ENCODE assay signal across 8 mouse cellular contexts in the genomic region with DNA sequence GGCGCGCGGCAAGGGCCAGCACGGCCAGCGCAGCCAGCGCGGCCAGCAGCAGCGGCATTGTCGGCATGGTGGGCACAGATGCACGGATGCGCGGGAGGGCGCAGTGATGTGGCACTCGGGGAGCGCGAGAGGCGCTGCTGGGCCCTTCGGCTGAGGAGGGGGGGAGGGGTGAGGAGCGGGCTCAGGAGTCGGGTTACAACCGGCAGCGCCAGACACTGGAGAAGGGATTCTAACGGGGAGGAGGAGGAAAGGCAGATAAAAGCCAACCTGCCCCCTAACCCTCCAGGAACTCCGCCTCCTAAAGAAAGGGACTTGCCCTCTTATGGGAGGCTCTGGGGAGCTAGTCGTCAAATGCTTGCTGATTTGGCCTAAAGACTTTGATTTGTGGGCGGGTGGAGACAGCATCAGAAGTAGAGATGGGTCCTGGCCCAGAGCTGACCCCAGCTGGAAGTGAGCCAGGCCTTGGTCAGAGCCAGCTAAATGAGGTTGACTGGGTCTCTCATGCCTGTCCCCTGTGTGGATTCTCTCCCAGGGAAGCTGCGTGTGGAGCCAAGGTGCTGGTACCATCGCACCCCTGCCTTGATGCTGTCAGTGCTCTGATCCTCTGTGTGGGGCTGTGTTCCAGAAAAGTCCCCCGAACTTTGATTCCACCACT. TPM values are rescaled to one million over a fixed set of nuclear protein-coding genes. Genes with fewer than 3 reads are reported as not detected.
DNase-seq lines count a peak whose midpoint lies in the region; ATAC-seq and TF ChIP-seq lines count a peak whose summit lies in the region.

A gene (minus strand): TSS at position 230 of the 655 bp plus-strand sequence.

- peak within 1 kb of the TSS; percentile 40 for H3K4me3 ChIP-seq in intestine, embryonic 16.5 days (ENCODE audit: low read length)
- peak within 1 kb of the TSS; percentile 22 for H3K4me3 ChIP-seq in midbrain, postnatal 0 days (ENCODE audit: low read depth, low read length)

- ATAC-seq in intestine, embryonic 16.5 days = peak; percentile 79
- ATAC-seq in midbrain, postnatal 0 days (ENCODE audit: low FRiP score) = peak; percentile 61; the same call in 1 of the 2 replicates

- WGBS in intestine, embryonic 16.5 days = 3% methylated on average over 29 of the region's 29 CpGs
- WGBS in midbrain, postnatal 0 days = 2% methylated on average over 29 of the region's 29 CpGs

- peaks cover 18% of the 10 kb centered on the region for H3K27me3 ChIP-seq in intestine, embryonic 16.5 days (replicated peaks; ENCODE audit: control insufficient read depth, insufficient read depth, low read length)
- H3K27me3 ChIP-seq in midbrain, postnatal 0 days (ENCODE audit: insufficient read depth, low read length) = peaks cover 28% of the 10 kb centered on the region

- H3K4me2 ChIP-seq in intestine, embryonic 16.5 days (ENCODE audit: low read depth, low read length) = peak within 1 kb of the TSS; percentile 55
- H3K4me2 ChIP-seq in midbrain, postnatal 0 days (ENCODE audit: low read depth, low read length, poor library complexity, severe bottlenecking) = peak within 1 kb of the TSS; percentile 53

- no peaks in the 10 kb centered on the region for H3K9me3 ChIP-seq in intestine, embryonic 16.5 days (ENCODE audit: control insufficient read depth, low read length)
- H3K9me3 ChIP-seq in midbrain, postnatal 0 days (ENCODE audit: low read length) = no peaks in the 10 kb centered on the region

- no peaks in the 10 kb centered on the region for H3K4me1 ChIP-seq in intestine, embryonic 16.5 days (ENCODE audit: control insufficient read depth, insufficient read depth, low read length)
- no peaks in the 10 kb centered on the region for H3K4me1 ChIP-seq in midbrain, postnatal 0 days (ENCODE audit: insufficient read depth, low read length)

- peak within 1 kb of the TSS; percentile 63 for H3K9ac ChIP-seq in intestine, embryonic 16.5 days (ENCODE audit: low read depth, low read length)
- 0 out of 2 replicates have a peak within 1 kb of the TSS, but pooled peaks have one; percentile 39 for H3K9ac ChIP-seq in midbrain, postnatal 0 days (replicated peaks; ENCODE audit: low read length, poor library complexity, severe bottlenecking)

- peak within 1 kb of the TSS; percentile 13; the same call in 1 of the 2 replicates for H3K27ac ChIP-seq in intestine, embryonic 16.5 days (ENCODE audit: low read length)
- no peak within 1 kb of the TSS for H3K27ac ChIP-seq in midbrain, postnatal 0 days (ENCODE audit: low read depth, low read length)

- peak; percentile 42 for TF ChIP-seq CTCF in midbrain, postnatal 0 days (IDR thresholded peaks at IDR 0.05)

- H3K36me3 ChIP-seq in intestine, embryonic 16.5 days (ENCODE audit: control insufficient read depth, insufficient read depth, low read length) = no peaks in the 10 kb centered on the region
- H3K36me3 ChIP-seq in midbrain, postnatal 0 days (ENCODE audit: insufficient read depth, low read length) = no peaks in the 10 kb centered on the region

- intact Hi-C loops in left cerebral cortex, postnatal 36 days (cut with DNase I) = loop anchor here (2.0 kb wide), 1 partner anchor 37 kb away; no protein-coding TSS in a partner anchor

- peak; percentile 75 for DNase-seq in adrenal gland, postnatal 14 days
- no peak for DNase-seq in adrenal gland, adult 8-10 months
- DNase-seq in urinary bladder, postnatal 14 days (ENCODE audit: low spot score) = peak; percentile 65
- DNase-seq in urinary bladder, adult 18-20 months (ENCODE audit: low spot score in 2 of 2) = no peak
- peak; percentile 56 for DNase-seq in midbrain, postnatal 0 days (ENCODE audit: low spot score)
- DNase-seq in layer of hippocampus, adult 8-10 months (ENCODE audit: low spot score in 2 of 2) = no peak
- DNase-seq in left cerebral cortex, postnatal 36 days (ENCODE audit: low spot score in 2 of 2) = no peak

RNA-seq across cellular contexts. Expression of the gene that starts here (rescaled TPM):
- 4.6 and 5.3 TPM in 2 replicates for total RNA-seq in adrenal gland, postnatal 14 days (2021)
- 1 to 10 TPM in 1 of 4 experiments, under 1 TPM in 2, not detected in 1; 0.67 to 2.2 (median 0.91) TPM for total RNA-seq in adrenal gland, adult 8-10 months (2022)
- 13.6 and 14.0 TPM in 2 replicates for polyA plus RNA-seq in intestine, embryonic 16.5 days (2015; fragmentation: Nextera tagmentation; extraction: Ambion mirVana)
- total RNA-seq in midbrain, postnatal 0 days (2014; rRNA removed) = 8.9 and 19.2 TPM in 2 replicates
- polyA plus RNA-seq in midbrain, postnatal 0 days (2015; fragmentation: Nextera tagmentation; extraction: Ambion mirVana) = 1.7 and 2.3 TPM in 2 replicates
- under 1 TPM in 1 of 4 experiments, not detected in 3; 0.47 TPM for total RNA-seq in layer of hippocampus, adult 8-10 months (2022)
- total RNA-seq in left cerebral cortex, postnatal 36 days (2021) = under 1 TPM; 0.22 to 0.45 TPM

Comparison
In these comparisons a context has a peak if more than half of its experiments do, and no peak if none do; other contexts are left out.
1. DNase-seq: peak in adrenal gland, postnatal 14 days (single experiment), urinary bladder, postnatal 14 days (single experiment) and midbrain, postnatal 0 days (single experiment); none in adrenal gland, adult 8-10 months (single experiment), urinary bladder, adult 18-20 months (0 of 2), layer of hippocampus, adult 8-10 months (0 of 2) and left cerebral cortex, postnatal 36 days (0 of 2).